Mouse (Mus musculus): Measurements from ENCODE around the gene Fam189a1. TPM values are rescaled to one million over a fixed set of nuclear protein-coding genes. Genes with fewer than 3 reads are reported as not detected.
A peak's percentile ranks its signal among the peaks of the same experiment; 100 is the strongest.

Gene Fam189a1
- polyA plus RNA-seq, 1 experiment from 2014 or later, result 0.31 TPM

GRCm38 (mm10) chr7:64944175-64944574 is 212.2 kb downstream of the Fam189a1 start:
- H3K9me3 ChIP-seq (replicated peaks), result no peaks in the 10 kb centered on the region
- no peaks in the 10 kb centered on the region for H3K27me3 ChIP-seq
- H3K4me1 ChIP-seq (replicated peaks), result no peaks in the 10 kb centered on the region
- H3K36me3 ChIP-seq, result no peaks in the 10 kb centered on the region
- H3K4me2 ChIP-seq, result no peak overlapping the region
- no peak for ATAC-seq (replicated peaks; ENCODE audit: insufficient number of reproducible peaks, insufficient read depth, low FRiP score, low read depth)
- H3K4me3 ChIP-seq, result no peak overlapping the region
- H3K27ac ChIP-seq, result no peak overlapping the region
- WGBS, result 78% methylated on average over 8 of the region's 8 CpGs
- no peak overlapping the region for H3K9ac ChIP-seq

GRCm38 (mm10) chr7:64936927-64937326 is 219.4 kb downstream of the Fam189a1 start:
- H3K36me3 ChIP-seq, result no peaks in the 10 kb centered on the region
- H3K9ac ChIP-seq, result no peak overlapping the region
- no peak overlapping the region for H3K4me3 ChIP-seq
- 65% methylated on average over 4 of the region's 4 CpGs for WGBS
- H3K9me3 ChIP-seq (replicated peaks), result no peaks in the 10 kb centered on the region
- H3K4me1 ChIP-seq (replicated peaks), result no peaks in the 10 kb centered on the region
- no peaks in the 10 kb centered on the region for H3K27me3 ChIP-seq
- H3K27ac ChIP-seq, result no peak overlapping the region
- H3K4me2 ChIP-seq, result no peak overlapping the region
- ATAC-seq (replicated peaks; ENCODE audit: insufficient number of reproducible peaks, insufficient read depth, low FRiP score, low read depth), result no peak

- Histone ChIP-seq H3K36me3 (no peaks in the 10 kb centered on the region), H3K4me3 (no peak overlapping the region), H3K27me3 (no peaks in the 10 kb centered on the region), H3K4me2 (no peak overlapping the region), H3K27ac (no peak overlapping the region), H3K9me3 (replicated peaks) (no peaks in the 10 kb centered on the region), H3K9ac (no peak overlapping the region), H3K4me1 (replicated peaks) (no peaks in the 10 kb centered on the region)
- no peak for ATAC-seq (replicated peaks; ENCODE audit: insufficient number of reproducible peaks, insufficient read depth, low FRiP score, low read depth)
- 40% methylated on average over 3 of the region's 3 CpGs for WGBS
These were observed 222.3 kb downstream of the Fam189a1 start for GRCm38 (mm10) chr7:64934115-64934514.

- Histone ChIP-seq H3K27ac (no peak overlapping the region), H3K9me3 (replicated peaks) (no peaks in the 10 kb centered on the region), H3K4me2 (no peak overlapping the region), H3K27me3 (no peaks in the 10 kb centered on the region), H3K4me1 (replicated peaks) (no peaks in the 10 kb centered on the region), H3K36me3 (no peaks in the 10 kb centered on the region), H3K4me3 (no peak overlapping the region), H3K9ac (no peak overlapping the region)
- 64% methylated on average over 4 of the region's 4 CpGs for WGBS
- ATAC-seq (replicated peaks; ENCODE audit: insufficient number of reproducible peaks, insufficient read depth, low FRiP score, low read depth), result no peak
These were observed 225.4 kb downstream of the Fam189a1 start for GRCm38 (mm10) chr7:64930980-64931379.

- H3K4me3 ChIP-seq, result no peak overlapping the region
- WGBS, result 74% methylated on average over 5 of the region's 5 CpGs
- no peaks in the 10 kb centered on the region for H3K36me3 ChIP-seq
- H3K27me3 ChIP-seq, result no peaks in the 10 kb centered on the region
- H3K4me2 ChIP-seq, result no peak overlapping the region
- no peak for ATAC-seq (replicated peaks; ENCODE audit: insufficient number of reproducible peaks, insufficient read depth, low FRiP score, low read depth)
- H3K9ac ChIP-seq, result no peak overlapping the region
- no peak overlapping the region for H3K27ac ChIP-seq
- H3K4me1 ChIP-seq (replicated peaks), result no peaks in the 10 kb centered on the region
- H3K9me3 ChIP-seq (replicated peaks), result no peaks in the 10 kb centered on the region
These were observed 232.5 kb downstream of the Fam189a1 start for GRCm38 (mm10) chr7:64923918-64924317.

GRCm38 (mm10) chr7:64921189-64921588 is 235.2 kb downstream of the Fam189a1 start:
- Histone ChIP-seq H3K9ac (no peak overlapping the region), H3K4me2 (no peak overlapping the region), H3K27me3 (no peaks in the 10 kb centered on the region), H3K36me3 (no peaks in the 10 kb centered on the region), H3K27ac (no peak overlapping the region), H3K9me3 (replicated peaks) (no peaks in the 10 kb centered on the region), H3K4me1 (replicated peaks) (no peaks in the 10 kb centered on the region), H3K4me3 (no peak overlapping the region)
- WGBS, result 79% methylated on average over 13 of the region's 13 CpGs
- ATAC-seq (replicated peaks; ENCODE audit: insufficient number of reproducible peaks, insufficient read depth, low FRiP score, low read depth), result no peak

GRCm38 (mm10) chr7:64920735-64921134 is 235.6 kb downstream of the Fam189a1 start:
- H3K9me3 ChIP-seq (replicated peaks), result no peaks in the 10 kb centered on the region
- no peak for ATAC-seq (replicated peaks; ENCODE audit: insufficient number of reproducible peaks, insufficient read depth, low FRiP score, low read depth)
- no peak overlapping the region for H3K4me2 ChIP-seq
- WGBS, result 82% methylated on average over 5 of the region's 5 CpGs
- no peak overlapping the region for H3K27ac ChIP-seq
- no peaks in the 10 kb centered on the region for H3K36me3 ChIP-seq
- no peak overlapping the region for H3K9ac ChIP-seq
- H3K4me3 ChIP-seq, result no peak overlapping the region
- no peaks in the 10 kb centered on the region for H3K4me1 ChIP-seq (replicated peaks)
- H3K27me3 ChIP-seq, result no peaks in the 10 kb centered on the region

- ATAC-seq (replicated peaks; ENCODE audit: insufficient number of reproducible peaks, insufficient read depth, low FRiP score, low read depth), result 0 out of 2 replicates have a peak, but pooled peaks have one; percentile 39
- Histone ChIP-seq H3K9ac (no peak overlapping the region), H3K4me2 (no peak overlapping the region), H3K36me3 (no peaks in the 10 kb centered on the region), H3K27me3 (no peaks in the 10 kb centered on the region), H3K9me3 (replicated peaks) (no peaks in the 10 kb centered on the region), H3K4me3 (no peak overlapping the region), H3K27ac (no peak overlapping the region), H3K4me1 (replicated peaks) (no peaks in the 10 kb centered on the region)
- WGBS, result 22% methylated on average over 7 of the region's 7 CpGs
These were observed 239.7 kb downstream of the Fam189a1 start for GRCm38 (mm10) chr7:64916654-64917053.

GRCm38 (mm10) chr7:64915121-64915520 is 241.2 kb downstream of the Fam189a1 start:
- WGBS, result 56% methylated on average over 2 of the region's 2 CpGs
- H3K36me3 ChIP-seq, result no peaks in the 10 kb centered on the region
- no peaks in the 10 kb centered on the region for H3K9me3 ChIP-seq (replicated peaks)
- no peak overlapping the region for H3K27ac ChIP-seq
- no peak for ATAC-seq (replicated peaks; ENCODE audit: insufficient number of reproducible peaks, insufficient read depth, low FRiP score, low read depth)
- no peaks in the 10 kb centered on the region for H3K4me1 ChIP-seq (replicated peaks)
- no peak overlapping the region for H3K9ac ChIP-seq
- H3K27me3 ChIP-seq, result no peaks in the 10 kb centered on the region
- no peak overlapping the region for H3K4me2 ChIP-seq
- no peak overlapping the region for H3K4me3 ChIP-seq

- no peak overlapping the region for H3K27ac ChIP-seq
- WGBS, result 63% methylated on average over 2 of the region's 2 CpGs
- no peaks in the 10 kb centered on the region for H3K27me3 ChIP-seq
- H3K9ac ChIP-seq, result no peak overlapping the region
- H3K36me3 ChIP-seq, result no peaks in the 10 kb centered on the region
- H3K9me3 ChIP-seq (replicated peaks), result no peaks in the 10 kb centered on the region
- no peaks in the 10 kb centered on the region for H3K4me1 ChIP-seq (replicated peaks)
- no peak for ATAC-seq (replicated peaks; ENCODE audit: insufficient number of reproducible peaks, insufficient read depth, low FRiP score, low read depth)
- no peak overlapping the region for H3K4me2 ChIP-seq
- no peak overlapping the region for H3K4me3 ChIP-seq
These were observed 244.4 kb downstream of the Fam189a1 start for GRCm38 (mm10) chr7:64911945-64912344.

- H3K36me3 ChIP-seq, result no peaks in the 10 kb centered on the region
- H3K9ac ChIP-seq, result no peak overlapping the region
- 68% methylated on average over 2 of the region's 2 CpGs for WGBS
These were observed 246.2 kb downstream of the Fam189a1 start for GRCm38 (mm10) chr7:64910208-64910607.

GRCm38 (mm10) chr7:64906955-64907354 is 249.4 kb downstream of the Fam189a1 start:
- 63% methylated on average over 5 of the region's 5 CpGs for WGBS
- no peaks in the 10 kb centered on the region for H3K36me3 ChIP-seq
- no peak for ATAC-seq (replicated peaks; ENCODE audit: insufficient number of reproducible peaks, insufficient read depth, low FRiP score, low read depth)
- H3K4me1 ChIP-seq (replicated peaks), result no peaks in the 10 kb centered on the region
- no peak overlapping the region for H3K27ac ChIP-seq
- no peaks in the 10 kb centered on the region for H3K27me3 ChIP-seq
- no peaks in the 10 kb centered on the region for H3K9me3 ChIP-seq (replicated peaks)
- no peak overlapping the region for H3K4me3 ChIP-seq
- H3K4me2 ChIP-seq, result no peak overlapping the region
- no peak overlapping the region for H3K9ac ChIP-seq

More at GRCm38 (mm10) chr7:64910208-64910607, 246.2 kb downstream of the Fam189a1 start:
- no peak for ATAC-seq (replicated peaks; ENCODE audit: insufficient number of reproducible peaks, insufficient read depth, low FRiP score, low read depth)
- Histone ChIP-seq H3K27ac (no peak overlapping the region), H3K27me3 (no peaks in the 10 kb centered on the region), H3K9me3 (replicated peaks) (no peaks in the 10 kb centered on the region), H3K4me3 (no peak overlapping the region), H3K4me1 (replicated peaks) (no peaks in the 10 kb centered on the region), H3K4me2 (no peak overlapping the region)
